Mouse (Mus musculus): ENCODE data around the gene Pebp1.

DNA sequence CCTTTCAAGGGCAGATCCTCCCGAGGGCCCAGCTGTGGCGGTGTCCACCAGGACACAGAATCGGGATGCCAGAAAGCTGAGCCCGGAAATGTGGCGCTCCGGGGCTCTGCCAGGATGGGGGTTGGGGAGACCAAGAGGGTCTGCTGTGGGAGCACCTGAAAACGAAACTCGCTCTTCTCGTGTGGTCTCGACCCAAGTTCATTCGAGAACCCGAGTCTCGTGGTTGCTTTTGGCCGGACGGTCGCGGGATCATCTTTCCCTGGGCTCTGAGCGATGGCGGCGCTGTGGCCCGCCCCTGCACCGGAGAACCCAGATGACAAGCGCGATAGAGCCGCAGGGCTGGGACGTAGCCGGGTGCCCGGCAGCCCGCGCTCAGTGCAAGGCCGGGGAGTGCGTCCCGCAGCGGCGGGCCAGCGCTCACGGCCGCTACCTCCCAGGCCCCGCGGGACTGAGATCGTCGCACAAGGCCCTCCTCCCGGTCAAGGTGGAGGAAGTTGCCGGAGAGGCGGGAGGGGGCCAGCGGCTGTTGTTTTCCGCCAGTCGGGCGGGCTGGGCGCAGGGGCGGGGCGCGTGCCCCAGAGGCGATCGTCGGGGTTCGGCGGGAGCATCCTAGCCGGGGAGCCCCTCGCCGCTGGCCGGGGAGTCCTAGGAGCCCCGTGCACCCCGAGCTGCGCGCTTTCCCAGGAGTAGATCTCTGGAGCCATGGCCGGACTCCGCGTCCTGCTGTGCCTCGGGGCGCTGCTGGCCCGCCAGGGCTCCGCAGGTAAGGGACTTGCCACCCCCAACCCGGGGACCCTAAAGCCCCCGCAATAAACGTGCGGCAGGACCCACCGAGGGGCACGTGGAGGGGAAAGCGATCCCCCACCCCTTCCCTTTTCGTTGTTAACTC, 31.6 kb upstream of the Pebp1 start, which contains the start of gene Vsig10:
- TF ChIP-seq GATA1 (IDR thresholded peaks at IDR 0.05; ENCODE audit: low read length): no peak
- TF ChIP-seq TAL1 (IDR thresholded peaks at IDR 0.05; ENCODE audit: low read length): no peak

All from erythroblast, embryonic 14.5 days (primary cell).